Mouse (Mus musculus) midbrain, embryonic 16.5 days (tissue): ENCODE results near the gene Dand5. TPM values are rescaled to one million over a fixed set of nuclear protein-coding genes. Genes with fewer than 3 reads are reported as not detected.
A peak's percentile ranks its signal among the peaks of the same experiment; 100 is the strongest.

Experiments
- ATAC-seq: fragments of 200-750 bp; cut with Nextera tagmentation; 2 replicates; pipeline ENCODE4 v1.8.0; 2017; ENCODE audit warnings: moderate TSS enrichment
- H3K27ac ChIP-seq: fragments of 300-500 bp; sonication (generic); 2 replicates; pipeline ENCODE4 v1.5.1; 2014; ENCODE audit warnings: mild to moderate bottlenecking, low read length, mixed read lengths
- H3K27me3 ChIP-seq: fragments of 300-500 bp; sonication (generic); 2 replicates; pipeline ENCODE4 v1.6.1; 2014; ENCODE audit warnings: low read depth, low read length, mixed read lengths; ENCODE audit not compliant: control insufficient read depth, insufficient read depth
- H3K36me3 ChIP-seq: fragments of 300-500 bp; sonication (generic); 2 replicates; pipeline ENCODE4 v1.6.1; 2014; ENCODE audit warnings: mild to moderate bottlenecking, low read length, moderate library complexity, mixed read lengths; ENCODE audit not compliant: control insufficient read depth, insufficient read depth
- H3K4me1 ChIP-seq: fragments of 300-500 bp; sonication (generic); 2 replicates; pipeline ENCODE4 v1.6.1; 2014; ENCODE audit warnings: mild to moderate bottlenecking, low read length, mixed read lengths; ENCODE audit not compliant: control insufficient read depth, insufficient read depth
- H3K4me2 ChIP-seq: fragments of 300-500 bp; sonication (generic); 2 replicates; pipeline ENCODE4 v1.6.1; 2014; ENCODE audit warnings: mild to moderate bottlenecking, low read length, mixed read lengths
- H3K4me3 ChIP-seq: fragments of 300-500 bp; sonication (generic); 2 replicates; pipeline ENCODE4 v1.5.1; 2014; ENCODE audit warnings: low read depth, mild to moderate bottlenecking, low read length, moderate library complexity, mixed read lengths
- H3K9ac ChIP-seq: fragments of 300-500 bp; sonication (generic); 2 replicates; pipeline ENCODE4 v1.6.1; 2014; ENCODE audit warnings: low read depth, low read length, mixed read lengths
- H3K9me3 ChIP-seq: fragments of 300-500 bp; sonication (generic); replicated peaks from 2 replicates; pipeline ENCODE4 v1.6.1; 2014; ENCODE audit warnings: mild to moderate bottlenecking, low read length, mixed read lengths; ENCODE audit not compliant: control insufficient read depth, poor library complexity, severe bottlenecking
- WGBS: fragments of 180-500 bp; shearing (Covaris S2); extraction: QIAGEN DNeasy Blood & Tissue Kit; methylation state at CpG from one replicate; pipeline ENCODE4 v1.1.7; 2014; 5-methylcytosine and 5-hydroxymethylcytosine counted together
- polyA plus RNA-seq: library from polyadenylated mRNA; unstranded; fragments of >200 nt; fragmentation: Nextera tagmentation; extraction: Ambion mirVana; gene quantifications from 2 replicates; pipeline ENCODE4 v1.2.1, GENCODE M21; 2015

The Dand5 gene
- 11.7 and 12.4 TPM in 2 replicates for polyA plus RNA-seq

GRCm38 (mm10) chr8:84822723-84823122, at the start of gene Dand5:
TSS of gene Dand5 (minus strand) at chr8:84822823.
- H3K4me2 ChIP-seq, result peak within 1 kb of the TSS; percentile 48
- peaks cover 2% of the 10 kb centered on the region; the same call in 1 of the 2 replicates for H3K4me1 ChIP-seq
- H3K27ac ChIP-seq, result no peak within 1 kb of the TSS
- no peak for ATAC-seq
- H3K27me3 ChIP-seq, result no peaks in the 10 kb centered on the region
- no peaks in the 10 kb centered on the region for H3K36me3 ChIP-seq
- peak within 1 kb of the TSS; percentile 22; the same call in 1 of the 2 replicates for H3K4me3 ChIP-seq
- no peaks in the 10 kb centered on the region for H3K9me3 ChIP-seq
- 37% methylated on average over 3 of the region's 3 CpGs for whole genome bisulfite sequencing
- H3K9ac ChIP-seq, result peak within 1 kb of the TSS; percentile 25; the same call in 1 of the 2 replicates

GRCm38 (mm10) chr8:84871376-84872308, 49.0 kb upstream of the Dand5 start, which contains the start of gene Syce2:
TSS of gene Syce2 (plus strand) at chr8:84872111.
- 17% methylated on average over 36 of the region's 46 CpGs for WGBS
- H3K27me3 ChIP-seq, result peaks cover 5% of the 10 kb centered on the region; the same call in 1 of the 2 replicates
- H3K27ac ChIP-seq, result no peak within 1 kb of the TSS
- H3K9me3 ChIP-seq, result no peaks in the 10 kb centered on the region
- peaks cover 23% of the 10 kb centered on the region for H3K36me3 ChIP-seq
- H3K4me1 ChIP-seq, result peaks cover 11% of the 10 kb centered on the region
- peak; percentile 77 for ATAC-seq
- peak within 1 kb of the TSS; percentile 66 for H3K9ac ChIP-seq
- peak within 1 kb of the TSS; percentile 43 for H3K4me3 ChIP-seq
- H3K4me2 ChIP-seq, result peak within 1 kb of the TSS; percentile 92

- Histone ChIP-seq H3K4me3 (peak within 1 kb of the TSS; percentile 72), H3K9me3 (no peaks in the 10 kb centered on the region), H3K36me3 (peaks cover 10% of the 10 kb centered on the region), H3K4me2 (peak within 1 kb of the TSS; percentile 95), H3K4me1 (peaks cover 11% of the 10 kb centered on the region), H3K9ac (peak within 1 kb of the TSS; percentile 95), H3K27ac (peak within 1 kb of the TSS; percentile 82), H3K27me3 (no peaks in the 10 kb centered on the region)
- WGBS, result under 1% methylated on average over 39 of the region's 39 CpGs
- ATAC-seq, result peak; percentile 94
These were observed 34.3 kb upstream of the Dand5 start, which contains the start of gene Farsa for GRCm38 (mm10) chr8:84856864-84857441. TSS of gene Farsa (plus strand) at chr8:84856989.

- peaks cover 11% of the 10 kb centered on the region for H3K4me1 ChIP-seq
- peaks cover 7% of the 10 kb centered on the region for H3K36me3 ChIP-seq
- no peak overlapping the region for H3K4me2 ChIP-seq
- 98% methylated on average over 3 of the region's 3 CpGs for WGBS
- no peaks in the 10 kb centered on the region for H3K9me3 ChIP-seq
- H3K27me3 ChIP-seq, result no peaks in the 10 kb centered on the region
- no peak overlapping the region for H3K9ac ChIP-seq
- no peak overlapping the region for H3K27ac ChIP-seq
- no peak overlapping the region; the same call in 1 of the 2 replicates for H3K4me3 ChIP-seq
- peak; percentile 22 for ATAC-seq
These were observed 33.8 kb upstream of the Dand5 start for GRCm38 (mm10) chr8:84856434-84856833.

GRCm38 (mm10) chr8:84847684-84848435, 25.2 kb upstream of the Dand5 start:
- no peak for ATAC-seq

GRCm38 (mm10) chr8:84846722-84847572, 24.3 kb upstream of the Dand5 start, which contains the start of gene Calr:
TSS of gene Calr (minus strand) at chr8:84846934.
- ATAC-seq, result peak; percentile 99
- H3K4me2 ChIP-seq, result peak within 1 kb of the TSS; percentile 86
- H3K9ac ChIP-seq, result peak within 1 kb of the TSS; percentile 93
- WGBS, result under 1% methylated on average over 52 of the region's 55 CpGs
- peaks cover 25% of the 10 kb centered on the region for H3K4me1 ChIP-seq
- peak within 1 kb of the TSS; percentile 86 for H3K4me3 ChIP-seq
- no peaks in the 10 kb centered on the region for H3K27me3 ChIP-seq
- H3K36me3 ChIP-seq, result peaks cover 21% of the 10 kb centered on the region
- no peaks in the 10 kb centered on the region for H3K9me3 ChIP-seq
- H3K27ac ChIP-seq, result peak within 1 kb of the TSS; percentile 91

More at GRCm38 (mm10) chr8:84847684-84848435, 25.2 kb upstream of the Dand5 start:
- Histone ChIP-seq H3K27ac (peak overlapping the region; percentile 84), H3K4me2 (peak overlapping the region; percentile 71), H3K9me3 (no peaks in the 10 kb centered on the region), H3K4me3 (peak overlapping the region; percentile 86), H3K27me3 (no peaks in the 10 kb centered on the region), H3K36me3 (peaks cover 14% of the 10 kb centered on the region), H3K9ac (peak overlapping the region; percentile 70; the same call in 1 of the 2 replicates), H3K4me1 (peaks cover 25% of the 10 kb centered on the region)
- 56% methylated on average over 6 of the region's 6 CpGs for WGBS

GRCm38 (mm10) chr8:84846094-84846721, 23.6 kb upstream of the Dand5 start:
- WGBS, result under 1% methylated on average over 30 of the region's 30 CpGs
- Histone ChIP-seq H3K27ac (peak overlapping the region; percentile 91), H3K9me3 (no peaks in the 10 kb centered on the region), H3K4me2 (peak overlapping the region; percentile 86), H3K36me3 (peaks cover 25% of the 10 kb centered on the region), H3K9ac (peak overlapping the region; percentile 93), H3K27me3 (no peaks in the 10 kb centered on the region), H3K4me1 (peaks cover 25% of the 10 kb centered on the region), H3K4me3 (peak overlapping the region; percentile 86)
- no peak; the same call in 1 of the 2 replicates for ATAC-seq
